Mouse (Mus musculus): Measurements from ENCODE around the gene Pold2. TPM values are rescaled to one million over a fixed set of nuclear protein-coding genes. Genes with fewer than 3 reads are reported as not detected.

Gene Pold2
- polyA plus RNA-seq, 1 experiment = 19.9 TPM

DNA sequence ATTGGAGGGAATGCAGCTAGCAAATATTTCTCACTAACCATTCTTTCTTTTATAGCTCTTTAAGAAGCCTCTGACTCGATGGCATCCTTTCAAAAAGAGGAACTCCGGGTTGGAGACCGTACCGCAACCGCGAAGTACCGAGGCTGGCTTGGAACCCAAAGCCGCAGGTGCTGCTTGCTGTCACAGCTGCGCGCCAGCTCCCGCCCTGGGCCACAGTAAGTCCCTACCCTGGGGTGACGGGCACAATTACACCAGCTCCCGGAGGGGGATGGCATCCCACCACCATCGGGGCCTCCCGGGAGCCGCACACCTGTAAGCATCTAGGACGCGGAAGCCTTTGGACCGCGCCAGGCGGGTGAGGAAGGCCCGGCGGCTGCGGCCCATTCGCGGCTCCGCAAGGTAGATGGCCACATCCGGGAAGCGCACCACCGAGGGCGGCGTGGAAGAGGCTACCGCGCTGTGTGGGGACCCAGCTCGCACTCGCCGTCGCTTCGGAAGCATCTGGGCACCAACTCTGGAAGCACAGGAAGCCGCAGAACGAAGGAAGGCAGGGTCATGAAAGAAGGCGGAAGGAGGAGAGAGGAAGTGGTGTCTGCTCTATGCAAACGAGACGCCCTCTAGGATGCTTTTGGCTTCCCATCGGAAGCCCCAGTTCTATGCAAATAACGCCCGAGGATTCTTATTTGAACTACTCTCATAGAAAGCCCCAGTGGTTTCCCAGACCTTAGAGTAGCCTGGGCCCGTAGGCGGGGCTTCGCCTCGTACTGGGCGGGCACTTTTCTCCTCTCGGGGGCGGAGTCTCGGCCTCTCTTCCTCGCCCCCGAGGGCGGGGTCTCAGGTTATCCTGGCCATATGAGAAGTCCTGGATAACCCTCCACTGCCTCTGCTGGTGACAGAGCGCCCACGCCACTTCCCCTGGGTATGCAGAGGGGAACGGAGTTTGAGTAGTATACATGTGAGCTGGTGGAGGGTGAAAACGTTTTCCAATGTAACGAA lies 40.5 kb downstream of the Pold2 start, which contains the start of gene Polm:
Gene Polm (minus strand): TSS at position 766 of the 996 bp plus-strand sequence.
- TF ChIP-seq CTCF (IDR thresholded peaks at IDR 0.05; ENCODE audit: control insufficient read depth, insufficient read depth, low read length) = peak; percentile 66
- peak; percentile 65; the same call in 1 of the 2 replicates for TF ChIP-seq POLR2A (IDR thresholded peaks at IDR 0.05; ENCODE audit: borderline replicate concordance, control insufficient read depth, low read depth, low read length)
- under 1% methylated on average over 63 of the region's 63 CpGs for WGBS
- Histone ChIP-seq H3K4me3 (replicated peaks; ENCODE audit: control insufficient read depth, low read depth, low read length) (peak within 1 kb of the TSS; percentile 96), H3K4me1 (ENCODE audit: control insufficient read depth, insufficient read depth, low read length) (peaks cover 5% of the 10 kb centered on the region), H3K27ac (ENCODE audit: control insufficient read depth, insufficient read depth, low read depth, low read length, poor library complexity) (peak within 1 kb of the TSS; percentile 97)

DNA sequence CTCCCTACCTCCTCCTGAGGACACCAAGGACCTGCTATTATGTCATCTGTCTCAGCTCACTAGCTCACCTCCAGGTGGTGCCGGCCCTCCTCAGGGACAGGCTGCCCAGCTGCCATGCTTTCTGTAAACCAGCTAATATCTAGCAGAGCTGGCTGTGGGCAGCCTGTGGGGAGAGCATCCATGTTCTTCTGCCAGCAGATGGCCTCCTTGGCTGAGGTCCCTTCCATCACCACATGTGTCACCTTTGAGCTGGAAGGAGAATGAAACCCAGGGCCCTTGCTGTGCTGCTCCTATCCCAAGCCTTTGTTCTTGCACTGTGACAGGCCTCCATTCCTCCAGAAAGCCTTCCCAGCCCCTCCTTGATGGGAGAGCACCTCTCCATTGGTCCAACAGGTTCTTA lies 42.0 kb downstream of the Pold2 start:
- Histone ChIP-seq H3K4me3 (replicated peaks; ENCODE audit: control insufficient read depth, low read depth, low read length) (no peak overlapping the region), H3K4me1 (ENCODE audit: control insufficient read depth, insufficient read depth, low read length) (peaks cover 5% of the 10 kb centered on the region), H3K27ac (ENCODE audit: control insufficient read depth, insufficient read depth, low read depth, low read length, poor library complexity) (peak overlapping the region; percentile 64)
- 48% methylated on average over 1 of the region's 1 CpGs for WGBS
- no peak for TF ChIP-seq CTCF (IDR thresholded peaks at IDR 0.05; ENCODE audit: control insufficient read depth, insufficient read depth, low read length)
- no peak for TF ChIP-seq POLR2A (IDR thresholded peaks at IDR 0.05; ENCODE audit: borderline replicate concordance, control insufficient read depth, low read depth, low read length)

DNA sequence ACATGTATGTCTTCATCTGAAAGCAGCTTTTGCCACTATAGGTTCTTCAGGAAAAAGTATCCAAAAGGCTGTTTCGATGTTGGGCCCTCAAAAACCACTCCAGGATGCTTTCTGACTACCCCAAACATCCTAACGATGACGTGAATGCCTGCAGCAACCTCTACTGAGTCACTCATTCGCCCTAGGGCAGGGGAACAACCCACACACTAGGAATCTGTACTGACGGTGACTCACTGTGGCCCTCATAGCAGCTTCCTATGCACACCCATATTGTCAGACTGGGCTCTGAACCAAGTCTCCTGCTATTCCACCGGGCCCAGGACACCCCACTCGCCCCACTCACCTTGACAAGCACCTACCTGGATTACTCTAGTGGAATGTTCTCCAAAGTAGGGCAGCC lies 43.0 kb downstream of the Pold2 start:
- 83% methylated on average over 7 of the region's 7 CpGs for WGBS
- H3K4me3 ChIP-seq (replicated peaks; ENCODE audit: control insufficient read depth, low read depth, low read length) = no peak overlapping the region
- peak overlapping the region; percentile 54 for H3K27ac ChIP-seq (ENCODE audit: control insufficient read depth, insufficient read depth, low read depth, low read length, poor library complexity)
- TF ChIP-seq CTCF (IDR thresholded peaks at IDR 0.05; ENCODE audit: control insufficient read depth, insufficient read depth, low read length) (no peak), POLR2A (IDR thresholded peaks at IDR 0.05; ENCODE audit: borderline replicate concordance, control insufficient read depth, low read depth, low read length) (no peak)
- H3K4me1 ChIP-seq (ENCODE audit: control insufficient read depth, insufficient read depth, low read length) = peaks cover 5% of the 10 kb centered on the region

DNA sequence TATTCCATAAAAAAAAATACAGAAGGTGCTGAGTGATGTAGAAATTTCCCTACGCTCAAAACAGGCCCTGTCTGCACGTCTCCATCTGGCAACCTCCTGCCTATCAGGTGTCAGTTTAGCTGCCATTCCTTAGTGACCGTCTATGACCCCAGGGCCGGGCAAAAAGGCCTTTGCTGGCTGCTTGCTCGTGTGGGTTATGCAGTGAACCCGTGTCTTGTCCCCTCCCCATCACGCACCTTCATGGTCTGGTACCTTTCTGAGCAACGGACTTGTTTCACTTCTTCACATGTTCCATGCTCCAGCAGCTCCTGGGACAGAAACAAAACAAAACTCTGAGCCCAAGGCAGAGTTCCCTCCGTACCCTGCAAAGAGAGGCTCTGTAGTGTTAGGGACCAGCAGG lies 43.6 kb downstream of the Pold2 start:
- Histone ChIP-seq H3K4me3 (replicated peaks; ENCODE audit: control insufficient read depth, low read depth, low read length) (no peak overlapping the region), H3K27ac (ENCODE audit: control insufficient read depth, insufficient read depth, low read depth, low read length, poor library complexity) (no peak overlapping the region), H3K4me1 (ENCODE audit: control insufficient read depth, insufficient read depth, low read length) (peaks cover 8% of the 10 kb centered on the region)
- WGBS = 81% methylated on average over 9 of the region's 9 CpGs
- TF ChIP-seq CTCF (IDR thresholded peaks at IDR 0.05; ENCODE audit: control insufficient read depth, insufficient read depth, low read length) (no peak), POLR2A (IDR thresholded peaks at IDR 0.05; ENCODE audit: borderline replicate concordance, control insufficient read depth, low read depth, low read length) (no peak)

DNA sequence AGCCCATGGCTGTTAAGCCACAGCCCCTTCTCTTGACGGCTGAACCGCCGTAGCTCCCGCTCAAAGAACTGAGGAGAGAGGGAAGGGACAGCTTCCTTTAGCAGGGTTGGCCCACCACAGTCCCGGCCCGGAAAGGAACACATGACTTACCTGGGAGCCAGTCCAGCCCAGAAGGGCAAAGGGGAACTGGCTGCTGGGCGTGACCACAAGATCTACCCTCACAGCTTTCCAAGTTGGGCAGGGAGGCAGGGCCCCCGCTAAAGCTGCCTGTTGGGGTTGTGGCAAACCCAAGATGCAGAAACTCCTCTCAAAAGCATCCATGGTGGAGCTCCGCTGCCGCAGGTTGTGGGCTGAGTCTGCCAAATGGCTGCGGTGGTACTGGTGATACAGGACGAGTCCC lies 48.8 kb downstream of the Pold2 start:
- H3K4me1 ChIP-seq (ENCODE audit: control insufficient read depth, insufficient read depth, low read length) = peaks cover 7% of the 10 kb centered on the region
- peak overlapping the region; percentile 5; the same call in 1 of the 2 replicates for H3K27ac ChIP-seq (ENCODE audit: control insufficient read depth, insufficient read depth, low read depth, low read length, poor library complexity)
- no peak overlapping the region for H3K4me3 ChIP-seq (replicated peaks; ENCODE audit: control insufficient read depth, low read depth, low read length)
- no peak for TF ChIP-seq POLR2A (IDR thresholded peaks at IDR 0.05; ENCODE audit: borderline replicate concordance, control insufficient read depth, low read depth, low read length)
- no peak for TF ChIP-seq CTCF (IDR thresholded peaks at IDR 0.05; ENCODE audit: control insufficient read depth, insufficient read depth, low read length)
- 20% methylated on average over 12 of the region's 12 CpGs for WGBS

DNA sequence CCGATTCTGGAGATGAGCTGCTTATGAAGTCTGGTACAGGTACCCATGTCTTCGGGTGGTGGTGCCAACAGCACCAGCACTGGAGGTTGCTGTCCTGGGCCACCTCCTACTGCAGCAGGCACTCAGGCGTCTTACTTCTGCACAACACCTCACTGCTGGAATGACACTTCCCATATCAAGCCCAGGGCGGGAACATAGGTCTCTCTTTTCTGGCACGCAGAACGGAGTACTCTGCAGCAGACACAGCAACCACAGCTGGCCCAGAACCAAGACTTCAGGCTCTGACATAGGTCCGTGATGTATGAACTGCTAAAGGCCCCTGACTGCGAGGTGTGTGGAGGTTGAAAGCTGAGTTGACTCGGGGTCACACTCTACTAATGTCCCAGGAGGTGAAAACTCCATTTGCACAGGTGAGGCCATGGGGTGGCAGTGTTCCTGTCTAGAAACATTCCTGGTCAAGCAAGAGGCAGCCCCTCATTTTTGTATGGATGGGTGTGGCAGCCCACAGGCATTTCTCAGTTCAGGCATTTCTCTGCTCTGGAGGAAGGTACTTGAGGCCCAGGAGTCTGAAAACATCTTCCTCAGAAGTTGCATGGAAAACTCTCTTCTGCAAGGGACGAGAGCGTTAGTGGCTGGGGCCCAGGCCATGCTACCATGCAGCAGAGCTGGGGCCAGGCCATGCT lies 49.4 kb downstream of the Pold2 start:
- Histone ChIP-seq H3K4me1 (ENCODE audit: control insufficient read depth, insufficient read depth, low read length) (peaks cover 4% of the 10 kb centered on the region), H3K4me3 (replicated peaks; ENCODE audit: control insufficient read depth, low read depth, low read length) (no peak overlapping the region), H3K27ac (ENCODE audit: control insufficient read depth, insufficient read depth, low read depth, low read length, poor library complexity) (no peak overlapping the region)
- no peak for TF ChIP-seq CTCF (IDR thresholded peaks at IDR 0.05; ENCODE audit: control insufficient read depth, insufficient read depth, low read length)
- TF ChIP-seq POLR2A (IDR thresholded peaks at IDR 0.05; ENCODE audit: borderline replicate concordance, control insufficient read depth, low read depth, low read length) = no peak
- 61% methylated on average over 11 of the region's 11 CpGs for WGBS

DNA sequence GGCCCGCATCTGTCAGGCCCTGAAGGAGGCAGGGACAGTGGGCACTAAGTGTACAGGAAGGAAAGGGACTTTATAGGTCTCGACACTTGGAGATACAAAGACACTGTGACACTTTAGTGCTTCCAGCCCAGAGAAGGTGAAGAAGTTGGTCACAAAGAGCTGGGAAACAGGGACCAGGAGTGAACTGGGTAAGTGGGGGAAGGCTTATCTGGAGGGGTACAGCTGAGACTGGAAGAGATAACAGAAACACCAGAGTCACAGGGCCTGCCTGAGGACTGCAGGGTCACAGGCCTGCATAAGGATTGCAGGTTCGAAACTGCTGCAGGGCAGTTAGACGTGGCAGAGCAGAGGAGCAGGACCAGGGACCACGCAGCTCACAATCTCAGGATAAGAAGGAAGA lies 50.2 kb downstream of the Pold2 start:
- TF ChIP-seq CTCF (IDR thresholded peaks at IDR 0.05; ENCODE audit: control insufficient read depth, insufficient read depth, low read length) (no peak), POLR2A (IDR thresholded peaks at IDR 0.05; ENCODE audit: borderline replicate concordance, control insufficient read depth, low read depth, low read length) (no peak)
- peaks cover 4% of the 10 kb centered on the region for H3K4me1 ChIP-seq (ENCODE audit: control insufficient read depth, insufficient read depth, low read length)
- 76% methylated on average over 5 of the region's 5 CpGs for WGBS
- no peak overlapping the region for H3K4me3 ChIP-seq (replicated peaks; ENCODE audit: control insufficient read depth, low read depth, low read length)
- H3K27ac ChIP-seq (ENCODE audit: control insufficient read depth, insufficient read depth, low read depth, low read length, poor library complexity) = no peak overlapping the region

DNA sequence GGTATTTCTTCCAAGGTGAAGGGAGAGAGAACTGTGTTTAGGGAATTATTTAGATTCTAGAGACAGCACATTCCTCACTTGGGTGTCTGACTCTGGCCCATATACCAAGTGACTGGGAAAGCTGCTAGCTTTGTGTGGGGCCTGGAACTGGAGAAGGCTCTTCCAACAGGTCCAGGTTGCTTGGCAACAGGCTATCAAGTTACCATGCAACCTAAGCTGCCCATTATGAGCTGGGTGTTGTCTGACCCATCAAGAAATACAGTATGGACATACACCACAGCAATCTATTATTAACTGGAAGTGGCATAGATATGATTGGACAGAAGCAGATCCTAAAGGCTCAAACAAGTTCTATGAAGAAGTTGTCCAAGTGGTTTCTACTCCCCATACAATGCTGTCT lies 52.7 kb downstream of the Pold2 start:
- Histone ChIP-seq H3K27ac (ENCODE audit: control insufficient read depth, insufficient read depth, low read depth, low read length, poor library complexity) (no peak overlapping the region), H3K4me1 (ENCODE audit: control insufficient read depth, insufficient read depth, low read length) (peaks cover 4% of the 10 kb centered on the region), H3K4me3 (replicated peaks; ENCODE audit: control insufficient read depth, low read depth, low read length) (no peak overlapping the region)
- TF ChIP-seq CTCF (IDR thresholded peaks at IDR 0.05; ENCODE audit: control insufficient read depth, insufficient read depth, low read length) (no peak), POLR2A (IDR thresholded peaks at IDR 0.05; ENCODE audit: borderline replicate concordance, control insufficient read depth, low read depth, low read length) (no peak)

Other genes starting within 250 kb of the Pold2 start
- 28.2 and 49.7 TPM in 2 replicates for gene Mrps24, start 162.6 kb downstream of the Pold2 start, polyA plus RNA-seq (2011; ENCODE audit: insufficient read depth, insufficient read length, low replicate concordance, missing spikeins)
- 4.8 and 6.3 TPM in 2 replicates for gene Urgcp, start 115.9 kb downstream of the Pold2 start, polyA plus RNA-seq (2011; ENCODE audit: insufficient read depth, insufficient read length, low replicate concordance, missing spikeins)
- gene Dbnl, start 89.8 kb downstream of the Pold2 start, polyA plus RNA-seq (2011; ENCODE audit: insufficient read depth, insufficient read length, low replicate concordance, missing spikeins) = 48.8 and 72.4 TPM in 2 replicates
- gene Pgam2, start 74.6 kb downstream of the Pold2 start, polyA plus RNA-seq (2011; ENCODE audit: insufficient read depth, insufficient read length, low replicate concordance, missing spikeins) = 3.9 and 8.6 TPM in 2 replicates
- 16.8 and 42.5 TPM in 2 replicates for gene Polm, start 40.3 kb downstream of the Pold2 start, polyA plus RNA-seq (2011; ENCODE audit: insufficient read depth, insufficient read length, low replicate concordance, missing spikeins)
- gene Aebp1, start 16.3 kb downstream of the Pold2 start, polyA plus RNA-seq (2011; ENCODE audit: insufficient read depth, insufficient read length, low replicate concordance, missing spikeins) = 0.84 and 2.3 TPM in 2 replicates
- not detected in 2 replicates for gene Myl7, start 20.5 kb upstream of the Pold2 start, polyA plus RNA-seq (2011; ENCODE audit: insufficient read depth, insufficient read length, low replicate concordance, missing spikeins)
- 2.8 and 3.7 TPM in 2 replicates for gene Gck, start 71.8 kb upstream of the Pold2 start, polyA plus RNA-seq (2011; ENCODE audit: insufficient read depth, insufficient read length, low replicate concordance, missing spikeins)
- gene Ykt6, start 77.4 kb upstream of the Pold2 start, polyA plus RNA-seq (2011; ENCODE audit: insufficient read depth, insufficient read length, low replicate concordance, missing spikeins) = 24.6 and 30.8 TPM in 2 replicates
- gene Camk2b, start 188.1 kb upstream of the Pold2 start, polyA plus RNA-seq (2011; ENCODE audit: insufficient read depth, insufficient read length, low replicate concordance, missing spikeins) = 1.4 and 5.1 TPM in 2 replicates

Measured in bone marrow, adult 2 months (tissue).